Mouse (Mus musculus): ENCODE results near the gene Pik3c2g. TPM values are rescaled to one million over a fixed set of nuclear protein-coding genes. Genes with fewer than 3 reads are reported as not detected.

Gene Pik3c2g
- not detected for total RNA-seq (2021)
- long read RNA-seq, experiment 1: 0 reads
- long read RNA-seq, experiment 2: 0 reads

DNA sequence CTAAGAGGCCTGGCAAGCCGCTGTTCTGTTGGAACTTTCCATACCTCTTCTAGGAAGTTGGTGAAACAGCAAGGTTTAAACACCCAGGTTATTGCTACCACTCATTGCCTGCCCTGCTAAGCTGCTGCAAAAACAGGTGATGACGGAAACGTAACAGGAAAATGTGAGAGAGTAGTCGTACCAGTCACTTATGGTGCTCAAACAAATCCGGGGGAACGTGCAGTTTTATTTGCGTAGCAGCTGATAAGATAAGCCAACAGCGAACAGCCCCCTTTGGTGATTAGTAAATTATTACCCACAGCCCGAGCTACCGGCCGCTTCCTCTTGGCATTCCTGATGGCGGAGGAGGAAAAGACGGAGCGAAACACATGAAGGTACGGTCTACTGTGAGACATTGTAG, at the start of gene Pik3c2g:
Gene Pik3c2g, plus strand, starts transcription at position 330 of the 400 bp plus-strand sequence.
- DNase-seq: no peak
- intact Hi-C loops (cut with DNase I): no loop called here

DNA sequence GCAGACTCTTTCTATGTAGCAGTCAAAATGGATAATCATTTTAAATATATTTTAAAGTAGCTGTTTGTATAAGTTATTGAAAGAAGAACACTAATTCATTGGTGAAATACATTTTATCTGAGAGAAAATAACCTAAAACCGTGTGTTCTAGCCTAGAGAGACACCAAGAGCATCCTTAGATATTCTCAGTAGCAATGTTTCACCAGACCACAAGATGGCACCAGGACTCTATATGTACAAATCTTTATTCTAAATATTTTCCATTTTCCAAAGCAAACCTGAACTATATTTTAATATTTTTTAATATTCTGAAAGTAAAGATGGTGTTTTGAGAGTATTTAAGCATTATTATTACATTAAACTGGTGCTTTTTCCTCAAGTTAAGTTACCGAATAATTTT, 48.6 kb upstream of the Pik3c2g start:
- no peak for DNase-seq
- intact Hi-C loops (cut with DNase I): no loop called here

- DNase-seq: no peak
- intact Hi-C loops (cut with DNase I): no loop called here
These were observed 31.4 kb upstream of the Pik3c2g start for GRCm38 (mm10) chr6:139555537-139556179.

DNA sequence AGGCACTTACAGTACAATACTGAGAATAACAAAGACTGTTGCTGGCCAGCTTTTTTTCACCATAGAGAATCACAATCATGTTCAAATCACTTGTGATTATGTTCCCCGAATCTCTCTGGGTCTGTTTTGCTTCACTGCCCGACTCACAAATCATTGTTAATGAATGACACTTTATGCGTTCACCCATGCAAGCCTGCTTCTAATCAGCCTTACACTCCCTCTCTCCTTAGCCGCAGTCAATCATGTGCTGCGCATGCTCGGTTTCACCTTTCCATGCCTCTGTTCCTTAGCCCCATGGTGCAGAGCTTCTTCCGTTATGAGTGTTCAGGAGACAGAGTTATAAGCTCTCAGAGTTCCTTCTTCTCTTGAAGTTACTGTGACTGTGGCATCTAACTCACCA, 17.8 kb upstream of the Pik3c2g start:
- intact Hi-C loops (cut with DNase I): no loop called here
- DNase-seq: no peak

DNA sequence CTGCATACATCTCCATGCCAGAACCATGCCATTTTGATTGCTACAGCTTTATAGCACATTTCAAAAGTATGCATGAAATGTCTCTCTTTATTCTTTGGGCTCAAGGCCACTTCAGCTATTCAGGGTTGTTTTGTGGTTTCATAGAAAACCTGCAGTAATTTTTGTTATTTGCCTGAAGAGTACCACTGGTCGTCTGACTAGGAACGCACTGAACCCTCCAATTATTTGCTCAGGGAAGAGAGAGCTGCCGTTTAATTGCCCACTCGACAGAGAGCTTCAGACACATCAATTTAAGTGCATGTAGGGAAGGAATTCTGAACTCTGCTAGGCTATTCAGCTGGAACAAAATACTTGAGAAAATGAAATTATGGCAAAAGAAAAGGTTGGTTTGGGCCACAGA, 11.2 kb upstream of the Pik3c2g start:
- intact Hi-C loops (cut with DNase I): no loop called here
- DNase-seq: no peak

DNA sequence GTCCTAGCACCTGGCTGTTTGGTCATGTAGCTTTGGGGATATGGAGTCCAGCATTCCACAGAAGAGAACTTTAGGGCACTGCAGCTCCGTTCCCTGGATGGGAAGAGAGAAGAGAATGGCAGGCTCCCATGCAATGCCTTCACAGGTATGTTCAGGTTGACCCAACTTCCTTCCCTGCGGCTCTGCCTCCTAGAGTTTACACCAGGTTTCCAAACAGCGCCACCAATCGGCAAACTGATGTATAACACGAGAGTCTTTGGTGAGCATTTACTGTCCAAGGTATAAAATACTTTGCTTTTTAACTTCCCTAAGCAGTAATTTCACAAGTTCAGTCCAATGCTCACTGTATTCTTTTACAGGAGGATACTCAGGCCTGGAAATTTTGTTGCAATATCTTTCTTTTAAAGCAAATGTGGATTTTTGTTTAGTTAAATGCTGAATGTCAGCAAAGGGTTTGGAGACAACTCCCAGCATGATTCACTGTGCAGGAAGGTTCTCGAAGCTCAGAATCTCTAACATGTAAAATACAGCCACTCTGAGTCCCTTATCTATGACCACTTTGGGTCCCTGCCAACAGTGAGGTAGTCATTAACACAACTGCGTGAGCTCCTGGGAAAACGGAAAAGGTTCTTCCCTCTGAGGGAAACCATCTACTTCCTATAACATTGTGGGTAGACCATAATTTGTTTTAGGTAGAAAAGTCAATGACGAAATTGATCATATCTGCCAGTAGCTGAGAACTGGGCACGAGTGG, 10.6 kb upstream of the Pik3c2g start:
- intact Hi-C loops (cut with DNase I): no loop called here
- DNase-seq: no peak

DNA sequence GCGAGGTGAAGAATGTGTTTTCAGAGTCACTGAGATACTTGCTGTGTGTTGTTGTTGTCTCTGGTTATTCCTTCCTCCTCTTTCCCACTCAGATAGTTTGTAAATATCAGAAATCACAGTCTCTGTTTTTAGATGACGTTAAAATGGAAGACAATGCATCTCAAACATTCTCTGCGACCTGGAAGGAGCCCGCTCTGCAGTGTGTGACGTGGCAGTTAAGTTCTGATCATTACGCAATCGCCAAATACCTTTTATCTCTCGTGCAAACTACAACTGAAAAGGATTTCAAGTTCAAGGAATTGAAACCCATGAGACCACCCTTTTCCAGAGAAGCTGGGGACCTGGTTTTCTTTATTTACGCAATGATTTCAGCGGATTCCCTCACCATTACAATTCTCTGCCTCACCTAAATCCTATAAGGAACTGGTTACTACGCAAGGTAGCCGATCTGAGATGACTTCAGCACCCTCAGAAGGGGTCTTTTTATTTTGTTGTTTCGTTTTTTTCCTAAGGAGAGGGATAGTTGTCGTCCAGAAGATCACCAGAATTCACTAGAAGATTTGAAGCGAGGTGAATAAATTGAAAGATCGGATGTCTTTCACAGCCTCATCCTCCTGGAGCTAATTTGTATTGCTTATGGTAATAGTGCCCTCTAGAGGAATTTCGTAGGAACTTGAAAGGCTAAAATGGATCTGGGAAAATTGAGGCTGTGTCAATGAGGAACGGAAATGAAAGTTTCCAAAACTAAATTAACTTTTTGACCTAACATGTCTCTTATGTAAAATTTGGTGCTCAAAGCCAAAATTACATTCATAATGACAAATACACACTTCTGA, 9.8 kb upstream of the Pik3c2g start:
- DNase-seq: no peak
- intact Hi-C loops (cut with DNase I): no loop called here

DNA sequence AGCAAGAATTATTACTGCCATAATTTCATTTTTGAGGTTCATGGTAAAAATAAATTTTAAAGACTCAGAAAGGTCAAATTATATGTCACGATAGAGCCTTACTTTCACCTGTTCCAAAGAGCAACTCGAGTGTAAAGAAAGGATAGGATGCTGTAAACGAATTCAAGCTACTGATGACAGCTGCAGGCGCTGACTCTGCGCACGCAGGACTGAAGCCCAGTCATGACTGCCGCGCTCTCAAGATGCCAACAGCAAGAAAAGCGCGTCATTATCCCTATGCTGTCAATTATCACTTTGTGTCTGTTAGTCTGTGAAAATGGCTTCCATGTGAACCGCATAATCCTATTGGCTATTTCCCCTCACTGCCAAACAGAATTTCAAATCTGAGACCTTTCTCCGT, 457 bp downstream of the Pik3c2g start:
- no peak for DNase-seq
- intact Hi-C loops (cut with DNase I): no loop called here

GRCm38 (mm10) chr6:139588409-139588808, 1.4 kb downstream of the Pik3c2g start:
- intact Hi-C loops (cut with DNase I): no loop called here
- no peak for DNase-seq

GRCm38 (mm10) chr6:139589291-139589690, 2.3 kb downstream of the Pik3c2g start:
- intact Hi-C loops (cut with DNase I): no loop called here
- DNase-seq: peak; percentile 16 to 23

- intact Hi-C loops (cut with DNase I): loop anchor here (10.0 kb wide), 1 partner anchor 855 kb away; no protein-coding TSS in a partner anchor
- no peak for DNase-seq
These were observed 2.8 kb downstream of the Pik3c2g start for GRCm38 (mm10) chr6:139589854-139590253.

- no peak for DNase-seq
- intact Hi-C loops (cut with DNase I): loop anchor here (10.0 kb wide), 1 partner anchor 853 kb away; no protein-coding TSS in a partner anchor
These were observed 5.1 kb downstream of the Pik3c2g start for GRCm38 (mm10) chr6:139592081-139592480.

GRCm38 (mm10) chr6:139596433-139596832, 9.4 kb downstream of the Pik3c2g start:
- no peak for DNase-seq
- intact Hi-C loops (cut with DNase I): loop anchor here (10.0 kb wide), 1 partner anchor 848 kb away; no protein-coding TSS in a partner anchor

GRCm38 (mm10) chr6:139599216-139599615, 12.2 kb downstream of the Pik3c2g start:
- intact Hi-C loops (cut with DNase I): loop anchor here (10.0 kb wide), 1 partner anchor 846 kb away; no protein-coding TSS in a partner anchor
- no peak for DNase-seq

DNA sequence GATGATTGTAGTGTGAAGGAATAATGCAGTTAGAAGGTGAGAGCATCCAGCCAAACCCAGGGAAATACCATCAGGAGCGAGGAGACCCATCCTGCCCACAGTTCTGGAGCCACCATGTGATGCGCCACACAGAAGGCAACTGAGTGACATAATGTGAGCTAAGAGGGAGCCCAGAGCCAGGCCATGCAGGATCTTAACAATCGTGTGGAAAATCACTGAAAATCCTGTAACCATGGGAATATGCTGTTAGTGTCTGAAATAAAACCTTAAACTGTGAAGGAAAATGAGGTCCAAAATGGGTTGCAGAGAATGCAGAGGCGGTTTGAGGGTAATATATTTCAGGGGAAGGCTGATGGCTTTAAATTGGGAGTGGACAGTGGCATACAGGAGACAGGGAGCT, 31.8 kb downstream of the Pik3c2g start:
- intact Hi-C loops (cut with DNase I): no loop called here
- no peak for DNase-seq

DNA sequence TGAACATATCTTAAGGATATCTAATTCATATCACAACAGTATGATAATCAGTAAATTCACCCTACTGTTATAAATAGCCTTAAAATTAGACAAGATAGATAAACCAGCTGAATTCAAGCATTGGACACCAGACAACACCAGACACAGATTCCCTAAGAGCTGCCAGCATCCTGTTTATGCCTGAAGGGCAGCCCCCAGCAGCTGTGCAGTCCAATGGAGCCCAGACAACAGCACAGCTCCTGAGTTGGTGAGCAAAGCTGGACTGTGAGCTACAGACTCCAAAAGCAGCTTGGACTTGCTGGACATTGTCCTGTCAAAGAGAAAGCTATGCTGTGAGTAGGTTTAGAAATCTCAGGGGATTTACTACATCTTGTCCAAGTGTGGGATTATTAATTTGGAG, 37.7 kb downstream of the Pik3c2g start:
- intact Hi-C loops (cut with DNase I): no loop called here
- no peak for DNase-seq

GRCm38 (mm10) chr6:139634561-139634960, 47.5 kb downstream of the Pik3c2g start:
- intact Hi-C loops (cut with DNase I): no loop called here
- no peak for DNase-seq

DNA sequence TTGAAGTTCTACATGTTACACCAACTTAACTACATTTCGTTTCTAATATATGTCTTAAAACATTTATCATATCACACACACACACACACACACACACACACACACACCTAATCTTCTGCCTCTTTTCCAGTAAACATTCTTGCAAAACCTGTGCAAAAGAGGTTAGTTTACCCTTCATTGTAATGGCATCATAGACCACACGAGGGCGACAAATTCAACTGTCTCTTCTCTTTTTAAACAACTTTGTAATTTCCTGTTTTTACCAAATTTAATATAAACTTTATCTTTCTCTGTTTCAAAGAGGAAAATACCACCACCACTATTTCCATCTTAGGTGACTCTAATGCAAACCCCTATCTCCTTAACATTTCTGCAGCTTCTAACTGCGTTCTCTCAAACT, 68.4 kb downstream of the Pik3c2g start:
- DNase-seq: no peak
- intact Hi-C loops (cut with DNase I): no loop called here

GRCm38 (mm10) chr6:139662462-139662861, 75.4 kb downstream of the Pik3c2g start:
- intact Hi-C loops (cut with DNase I): no loop called here
- DNase-seq: no peak

- DNase-seq: no peak
- intact Hi-C loops (cut with DNase I): no loop called here
These were observed 131.5 kb downstream of the Pik3c2g start for GRCm38 (mm10) chr6:139718416-139718984.
